Mouse (Mus musculus): ENCODE data around the gene Mov10l1. TPM values are rescaled to one million over a fixed set of nuclear protein-coding genes. Genes with fewer than 3 reads are reported as not detected.

The Mov10l1 gene
- total RNA-seq, 2 experiments from 2014 or later: not detected

Other genes starting within 250 kb of the Mov10l1 start
- 10 to 100 TPM; 21.0 to 22.3 TPM for gene Brd1, start 248.7 kb upstream of the Mov10l1 start, total RNA-seq (2021)
- 10 to 100 TPM; 10.7 to 11.1 TPM for gene Zbed4, start 231.2 kb upstream of the Mov10l1 start, total RNA-seq (2021)
- 1 to 10 TPM; 3.6 to 3.7 TPM for gene Alg12, start 163.6 kb upstream of the Mov10l1 start, total RNA-seq (2021)
- gene Creld2, start 163.3 kb upstream of the Mov10l1 start, total RNA-seq (2021): 1 to 10 TPM; 6.6 to 8.9 TPM
- 10 to 100 TPM; 22.1 to 32.2 TPM for gene Pim3, start 120.7 kb upstream of the Mov10l1 start, total RNA-seq (2021)
- gene Ttll8, start 28.5 kb upstream of the Mov10l1 start, total RNA-seq (2021): not detected
- not detected for gene Mlc1, start 3.9 kb upstream of the Mov10l1 start, total RNA-seq (2021)
- gene Panx2, start 76.8 kb downstream of the Mov10l1 start, total RNA-seq (2021): not detected
- gene Trabd, start 92.2 kb downstream of the Mov10l1 start, total RNA-seq (2021): 10 to 100 TPM; 29.5 to 29.7 TPM
- gene Selenoo, start 106.2 kb downstream of the Mov10l1 start, total RNA-seq (2021): 10 to 100 TPM; 12.5 to 14.4 TPM
- gene Tubgcp6, start 140.2 kb downstream of the Mov10l1 start, total RNA-seq (2021): 1 to 10 TPM; 7.0 to 8.0 TPM
- 1 to 10 TPM; 4.9 to 6.4 TPM for gene Hdac10, start 145.8 kb downstream of the Mov10l1 start, total RNA-seq (2021)
- 100 to 1,000 TPM; 131 to 136 TPM for gene Mapk12, start 157.8 kb downstream of the Mov10l1 start, total RNA-seq (2021)
- gene Mapk11, start 166.7 kb downstream of the Mov10l1 start, total RNA-seq (2021): 1 to 10 TPM in 1 of 2 experiments, under 1 TPM in 1; 0.79 to 1.1 TPM
- gene Plxnb2, start 197.9 kb downstream of the Mov10l1 start, total RNA-seq (2021): 1 to 10 TPM; 8.9 to 9.6 TPM
- 1 to 10 TPM; 7.6 to 9.0 TPM for gene Dennd6b, start 213.6 kb downstream of the Mov10l1 start, total RNA-seq (2021)
- 10 to 100 TPM; 81.0 to 85.9 TPM for gene Ppp6r2, start 228.6 kb downstream of the Mov10l1 start, total RNA-seq (2021)

Measured in gastrocnemius, postnatal 36 days (tissue).